Mouse (Mus musculus): ENCODE results near the gene Car15. TPM values are rescaled to one million over a fixed set of nuclear protein-coding genes. Genes with fewer than 3 reads are reported as not detected.

Car15 gene
- polyA plus RNA-seq, 1 experiment from 2014 or later: 3.4 TPM

- Histone ChIP-seq H3K9ac (peak overlapping the region; percentile 61; the same call in 1 of the 2 replicates), H3K4me1 (replicated peaks; ENCODE audit: control insufficient read depth, insufficient read depth, low read length) (peaks cover 21% of the 10 kb centered on the region), H3K27me3 (ENCODE audit: control insufficient read depth, insufficient read depth, low read length) (peaks cover 82% of the 10 kb centered on the region), H3K4me2 (replicated peaks) (peak overlapping the region; percentile 79), H3K27ac (no peak overlapping the region), H3K36me3 (replicated peaks; ENCODE audit: control insufficient read depth, insufficient read depth) (peaks cover 2% of the 10 kb centered on the region; the same call in 1 of the 2 replicates), H3K9me3 (ENCODE audit: control insufficient read depth, low read length) (no peaks in the 10 kb centered on the region), H3K4me3 (replicated peaks; ENCODE audit: low read length) (peak overlapping the region; percentile 46)
- ATAC-seq (ENCODE audit: low FRiP score) (no peak), DNase-seq (ENCODE audit: low spot score) (no peak)
- WGBS: 2% methylated on average over 32 of the region's 45 CpGs
These were observed 39.6 kb downstream of the Car15 start for GRCm38 (mm10) chr16:17798321-17799180.

GRCm38 (mm10) chr16:17797812-17798311 is 40.3 kb downstream of the Car15 start:
- ATAC-seq (ENCODE audit: low FRiP score) (no peak), DNase-seq (ENCODE audit: low spot score) (no peak)
- H3K27ac ChIP-seq: no peak overlapping the region
- H3K9me3 ChIP-seq (ENCODE audit: control insufficient read depth, low read length): no peaks in the 10 kb centered on the region
- peak overlapping the region; percentile 79 for H3K4me2 ChIP-seq (replicated peaks)
- 3% methylated on average over 29 of the region's 29 CpGs for WGBS
- H3K36me3 ChIP-seq (replicated peaks; ENCODE audit: control insufficient read depth, insufficient read depth): peaks cover 7% of the 10 kb centered on the region; the same call in 1 of the 2 replicates
- H3K9ac ChIP-seq: peak overlapping the region; percentile 61; the same call in 1 of the 2 replicates
- H3K4me1 ChIP-seq (replicated peaks; ENCODE audit: control insufficient read depth, insufficient read depth, low read length): peaks cover 15% of the 10 kb centered on the region
- peak overlapping the region; percentile 46 for H3K4me3 ChIP-seq (replicated peaks; ENCODE audit: low read length)
- peaks cover 75% of the 10 kb centered on the region for H3K27me3 ChIP-seq (ENCODE audit: control insufficient read depth, insufficient read depth, low read length)

- Histone ChIP-seq H3K9ac (peak within 1 kb of the TSS; percentile 61), H3K36me3 (replicated peaks; ENCODE audit: control insufficient read depth, insufficient read depth) (peaks cover 14% of the 10 kb centered on the region), H3K27me3 (ENCODE audit: control insufficient read depth, insufficient read depth, low read length) (peaks cover 68% of the 10 kb centered on the region), H3K4me1 (replicated peaks; ENCODE audit: control insufficient read depth, insufficient read depth, low read length) (0 out of 2 replicates have a peak, but pooled peaks cover 9% of the 10 kb centered on the region), H3K27ac (no peak within 1 kb of the TSS), H3K4me2 (replicated peaks) (peak within 1 kb of the TSS; percentile 79), H3K4me3 (replicated peaks; ENCODE audit: low read length) (peak within 1 kb of the TSS; percentile 46), H3K9me3 (ENCODE audit: control insufficient read depth, low read length) (no peaks in the 10 kb centered on the region)
- ATAC-seq (ENCODE audit: low FRiP score) (peak; percentile 21; the same call in 1 of the 2 replicates), DNase-seq (ENCODE audit: low spot score) (no peak)
- 1% methylated on average over 56 of the region's 81 CpGs for WGBS
These were observed 41.0 kb downstream of the Car15 start, which contains the start of gene Scarf2 for GRCm38 (mm10) chr16:17796971-17797811. Scarf2 (plus strand) TSS chr16:17797282.

GRCm38 (mm10) chr16:17796519-17796918 is 41.6 kb downstream of the Car15 start:
- DNase-seq (ENCODE audit: low spot score): no peak
- 0 out of 2 replicates have a peak, but pooled peaks cover 9% of the 10 kb centered on the region for H3K4me1 ChIP-seq (replicated peaks; ENCODE audit: control insufficient read depth, insufficient read depth, low read length)
- no peak for ATAC-seq (ENCODE audit: low FRiP score)
- H3K27me3 ChIP-seq (ENCODE audit: control insufficient read depth, insufficient read depth, low read length): peaks cover 62% of the 10 kb centered on the region
- no peak overlapping the region for H3K27ac ChIP-seq
- no peaks in the 10 kb centered on the region for H3K9me3 ChIP-seq (ENCODE audit: control insufficient read depth, low read length)
- H3K36me3 ChIP-seq (replicated peaks; ENCODE audit: control insufficient read depth, insufficient read depth): peaks cover 20% of the 10 kb centered on the region
- no peak overlapping the region for H3K9ac ChIP-seq
- peak overlapping the region; percentile 79 for H3K4me2 ChIP-seq (replicated peaks)
- peak overlapping the region; percentile 46 for H3K4me3 ChIP-seq (replicated peaks; ENCODE audit: low read length)

GRCm38 (mm10) chr16:17795643-17796042 is 42.5 kb downstream of the Car15 start:
- Histone ChIP-seq H3K9ac (no peak overlapping the region), H3K4me3 (replicated peaks; ENCODE audit: low read length) (no peak overlapping the region), H3K9me3 (ENCODE audit: control insufficient read depth, low read length) (no peaks in the 10 kb centered on the region), H3K27ac (no peak overlapping the region), H3K4me1 (replicated peaks; ENCODE audit: control insufficient read depth, insufficient read depth, low read length) (0 out of 2 replicates have a peak, but pooled peaks cover 9% of the 10 kb centered on the region), H3K27me3 (ENCODE audit: control insufficient read depth, insufficient read depth, low read length) (peaks cover 53% of the 10 kb centered on the region), H3K4me2 (replicated peaks) (no peak overlapping the region), H3K36me3 (replicated peaks; ENCODE audit: control insufficient read depth, insufficient read depth) (peaks cover 29% of the 10 kb centered on the region)
- DNase-seq (ENCODE audit: low spot score) (no peak), ATAC-seq (ENCODE audit: low FRiP score) (peak; percentile 23; the same call in 1 of the 2 replicates)
- 69% methylated on average over 5 of the region's 5 CpGs for WGBS

- Histone ChIP-seq H3K4me1 (replicated peaks; ENCODE audit: control insufficient read depth, insufficient read depth, low read length) (0 out of 2 replicates have a peak, but pooled peaks cover 9% of the 10 kb centered on the region), H3K4me2 (replicated peaks) (no peak overlapping the region), H3K36me3 (replicated peaks; ENCODE audit: control insufficient read depth, insufficient read depth) (peaks cover 43% of the 10 kb centered on the region), H3K4me3 (replicated peaks; ENCODE audit: low read length) (no peak overlapping the region), H3K27ac (no peak overlapping the region), H3K27me3 (ENCODE audit: control insufficient read depth, insufficient read depth, low read length) (peaks cover 39% of the 10 kb centered on the region), H3K9ac (no peak overlapping the region), H3K9me3 (ENCODE audit: control insufficient read depth, low read length) (no peaks in the 10 kb centered on the region)
- ATAC-seq (ENCODE audit: low FRiP score) (no peak), DNase-seq (ENCODE audit: low spot score) (no peak)
- WGBS: 83% methylated on average over 4 of the region's 4 CpGs
These were observed 44.1 kb downstream of the Car15 start for GRCm38 (mm10) chr16:17794047-17794446.

- 74% methylated on average over 3 of the region's 3 CpGs for WGBS
- H3K36me3 ChIP-seq (replicated peaks; ENCODE audit: control insufficient read depth, insufficient read depth): peaks cover 54% of the 10 kb centered on the region
These were observed 45.4 kb downstream of the Car15 start for GRCm38 (mm10) chr16:17792728-17793127.

GRCm38 (mm10) chr16:17785337-17785736 is 52.8 kb downstream of the Car15 start:
- Histone ChIP-seq H3K9me3 (ENCODE audit: control insufficient read depth, low read length) (no peaks in the 10 kb centered on the region), H3K27ac (no peak overlapping the region), H3K9ac (no peak overlapping the region), H3K4me2 (replicated peaks) (no peak overlapping the region), H3K4me1 (replicated peaks; ENCODE audit: control insufficient read depth, insufficient read depth, low read length) (no peaks in the 10 kb centered on the region), H3K4me3 (replicated peaks; ENCODE audit: low read length) (no peak overlapping the region), H3K36me3 (replicated peaks; ENCODE audit: control insufficient read depth, insufficient read depth) (peaks cover 73% of the 10 kb centered on the region), H3K27me3 (ENCODE audit: control insufficient read depth, insufficient read depth, low read length) (no peaks in the 10 kb centered on the region)
- 60% methylated on average over 3 of the region's 3 CpGs for WGBS
- ATAC-seq (ENCODE audit: low FRiP score): no peak
- DNase-seq (ENCODE audit: low spot score): no peak

More at GRCm38 (mm10) chr16:17792728-17793127, 45.4 kb downstream of the Car15 start:
- Histone ChIP-seq H3K4me1 (replicated peaks; ENCODE audit: control insufficient read depth, insufficient read depth, low read length) (0 out of 2 replicates have a peak, but pooled peaks cover 9% of the 10 kb centered on the region), H3K9me3 (ENCODE audit: control insufficient read depth, low read length) (no peaks in the 10 kb centered on the region), H3K4me2 (replicated peaks) (no peak overlapping the region), H3K9ac (no peak overlapping the region), H3K4me3 (replicated peaks; ENCODE audit: low read length) (no peak overlapping the region), H3K27ac (no peak overlapping the region), H3K27me3 (ENCODE audit: control insufficient read depth, insufficient read depth, low read length) (peaks cover 25% of the 10 kb centered on the region)
- no peak for ATAC-seq (ENCODE audit: low FRiP score)
- no peak for DNase-seq (ENCODE audit: low spot score)

All from hindbrain, embryonic 14.5 days (tissue).